Mouse (Mus musculus): ENCODE measurements around the gene Slc9a1.

Slc9a1 gene

GRCm38 (mm10) chr4:133369553-133370297 is at the start of gene Slc9a1:
TSS of gene Slc9a1 (plus strand) at chr4:133369706.
- DNase-seq (ENCODE audit: low spot score in 2 of 2) = peak; percentile 89 to 93

GRCm38 (mm10) chr4:133328129-133328528 is 41.4 kb upstream of the Slc9a1 start:
- no peak for DNase-seq (ENCODE audit: low spot score in 2 of 2)

GRCm38 (mm10) chr4:133330296-133330695 is 39.2 kb upstream of the Slc9a1 start:
- DNase-seq (ENCODE audit: low spot score in 2 of 2) = no peak

GRCm38 (mm10) chr4:133333306-133333705 is 36.2 kb upstream of the Slc9a1 start:
- no peak for DNase-seq (ENCODE audit: low spot score in 2 of 2)

GRCm38 (mm10) chr4:133337833-133338520 is 31.5 kb upstream of the Slc9a1 start:
- no peak for DNase-seq (ENCODE audit: low spot score in 2 of 2)

GRCm38 (mm10) chr4:133338521-133339095 is 30.9 kb upstream of the Slc9a1 start:
- DNase-seq (ENCODE audit: low spot score in 2 of 2) = no peak

GRCm38 (mm10) chr4:133339148-133339749 is 30.3 kb upstream of the Slc9a1 start:
- DNase-seq (ENCODE audit: low spot score in 2 of 2) = peak; percentile 95 to 96

GRCm38 (mm10) chr4:133340217-133340616 is 29.3 kb upstream of the Slc9a1 start:
- no peak for DNase-seq (ENCODE audit: low spot score in 2 of 2)

GRCm38 (mm10) chr4:133344112-133344511 is 25.4 kb upstream of the Slc9a1 start:
- peak; percentile 28 to 47 for DNase-seq (ENCODE audit: low spot score in 2 of 2)

- DNase-seq (ENCODE audit: low spot score in 2 of 2) = no peak
These were observed 23.8 kb upstream of the Slc9a1 start for GRCm38 (mm10) chr4:133345702-133346101.

- no peak for DNase-seq (ENCODE audit: low spot score in 2 of 2)
These were observed 22.9 kb upstream of the Slc9a1 start for GRCm38 (mm10) chr4:133346577-133346976.

GRCm38 (mm10) chr4:133347624-133348023 is 21.9 kb upstream of the Slc9a1 start:
- DNase-seq (ENCODE audit: low spot score in 2 of 2) = no peak

GRCm38 (mm10) chr4:133348051-133348775 is 21.3 kb upstream of the Slc9a1 start:
- no peak for DNase-seq (ENCODE audit: low spot score in 2 of 2)

- no peak for DNase-seq (ENCODE audit: low spot score in 2 of 2)
These were observed 16.7 kb upstream of the Slc9a1 start for GRCm38 (mm10) chr4:133352797-133353196.

- no peak for DNase-seq (ENCODE audit: low spot score in 2 of 2)
These were observed 15.8 kb upstream of the Slc9a1 start, which contains the start of gene Wdtc1 for GRCm38 (mm10) chr4:133353367-133354365. TSS of gene Wdtc1 (minus strand) at chr4:133353481.

GRCm38 (mm10) chr4:133354641-133355040 is 14.9 kb upstream of the Slc9a1 start:
- DNase-seq (ENCODE audit: low spot score in 2 of 2) = no peak

- DNase-seq (ENCODE audit: low spot score in 2 of 2) = no peak
These were observed 1.1 kb downstream of the Slc9a1 start for GRCm38 (mm10) chr4:133370298-133371274.

GRCm38 (mm10) chr4:133371621-133372277 is 2.2 kb downstream of the Slc9a1 start:
- DNase-seq (ENCODE audit: low spot score in 2 of 2) = no peak

GRCm38 (mm10) chr4:133372278-133372665 is 2.8 kb downstream of the Slc9a1 start:
- DNase-seq (ENCODE audit: low spot score in 2 of 2) = no peak
